Mouse (Mus musculus): ENCODE measurements around the gene Pdzd8.

The Pdzd8 gene

GRCm38 (mm10) chr19:59267417-59267963 lies 78.1 kb downstream of the Pdzd8 start:
- no peak for DNase-seq

GRCm38 (mm10) chr19:59265907-59266306 lies 79.7 kb downstream of the Pdzd8 start:
- no peak for DNase-seq

GRCm38 (mm10) chr19:59264838-59265532 lies 80.6 kb downstream of the Pdzd8 start:
- DNase-seq = no peak

- no peak for DNase-seq
These were observed 82.4 kb downstream of the Pdzd8 start for GRCm38 (mm10) chr19:59263171-59263570.

- no peak for DNase-seq
These were observed 84.0 kb downstream of the Pdzd8 start for GRCm38 (mm10) chr19:59261604-59262003.

- DNase-seq = no peak
These were observed 84.7 kb downstream of the Pdzd8 start, which contains the start of gene Slc18a2 for GRCm38 (mm10) chr19:59260718-59261442. TSS of gene Slc18a2 (plus strand) at chr19:59260896.

- no peak for DNase-seq
These were observed 85.9 kb downstream of the Pdzd8 start for GRCm38 (mm10) chr19:59259633-59260032.

- DNase-seq = no peak
These were observed 92.9 kb downstream of the Pdzd8 start for GRCm38 (mm10) chr19:59252651-59253050.

GRCm38 (mm10) chr19:59248553-59249286 lies 96.9 kb downstream of the Pdzd8 start:
- DNase-seq = no peak

- no peak for DNase-seq
These were observed 97.4 kb downstream of the Pdzd8 start for GRCm38 (mm10) chr19:59248144-59248543.

Measured in kidney, adult 8-10 months (tissue).